Mouse (Mus musculus): ENCODE results near the gene Vangl1.
A peak's percentile ranks its signal among the peaks of the same experiment; 100 is the strongest.
"Not testable (repeated sequence)": the region's sequence is repeated elsewhere in the genome, so short reads cannot be mapped to it uniquely, and the experiment has no call there.

The Vangl1 gene

DNA sequence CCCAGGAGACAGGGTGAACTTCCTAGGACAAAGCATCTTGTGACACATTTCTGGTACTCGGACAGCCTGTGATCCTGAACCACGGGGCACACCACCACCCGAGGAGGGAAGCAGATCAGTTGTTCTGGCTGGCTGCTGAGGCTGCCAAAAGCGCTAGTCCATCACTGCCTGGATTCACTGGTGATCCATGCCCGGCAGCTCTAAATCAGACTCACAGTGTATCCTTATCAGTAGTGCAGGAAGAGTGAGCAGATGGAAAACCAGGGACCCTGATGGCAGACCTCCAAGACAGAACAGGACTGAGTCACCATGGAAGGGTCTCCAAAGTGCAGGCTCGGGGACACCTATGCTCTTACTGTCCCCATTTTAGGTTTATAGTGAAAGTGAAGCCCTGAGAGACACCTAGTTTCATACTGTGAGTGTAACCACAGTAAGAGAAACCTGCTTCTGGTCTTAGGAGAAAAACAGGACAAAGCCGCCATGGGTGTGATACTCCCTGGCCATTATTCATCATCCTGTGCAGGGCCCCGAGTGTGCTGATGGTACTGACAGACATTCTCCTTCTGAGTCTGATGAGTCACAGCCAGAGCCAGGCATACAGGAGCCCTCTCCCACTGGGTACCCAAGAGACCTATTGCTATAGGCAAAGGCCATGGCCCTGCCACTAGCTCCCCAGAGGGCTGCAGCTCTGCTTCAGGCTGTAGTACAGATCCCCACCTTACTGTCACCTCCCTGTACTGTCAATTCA is 30.2 kb downstream of the Vangl1 start:
- DNase-seq (ENCODE audit: low read depth, low spot score), result no peak

DNA sequence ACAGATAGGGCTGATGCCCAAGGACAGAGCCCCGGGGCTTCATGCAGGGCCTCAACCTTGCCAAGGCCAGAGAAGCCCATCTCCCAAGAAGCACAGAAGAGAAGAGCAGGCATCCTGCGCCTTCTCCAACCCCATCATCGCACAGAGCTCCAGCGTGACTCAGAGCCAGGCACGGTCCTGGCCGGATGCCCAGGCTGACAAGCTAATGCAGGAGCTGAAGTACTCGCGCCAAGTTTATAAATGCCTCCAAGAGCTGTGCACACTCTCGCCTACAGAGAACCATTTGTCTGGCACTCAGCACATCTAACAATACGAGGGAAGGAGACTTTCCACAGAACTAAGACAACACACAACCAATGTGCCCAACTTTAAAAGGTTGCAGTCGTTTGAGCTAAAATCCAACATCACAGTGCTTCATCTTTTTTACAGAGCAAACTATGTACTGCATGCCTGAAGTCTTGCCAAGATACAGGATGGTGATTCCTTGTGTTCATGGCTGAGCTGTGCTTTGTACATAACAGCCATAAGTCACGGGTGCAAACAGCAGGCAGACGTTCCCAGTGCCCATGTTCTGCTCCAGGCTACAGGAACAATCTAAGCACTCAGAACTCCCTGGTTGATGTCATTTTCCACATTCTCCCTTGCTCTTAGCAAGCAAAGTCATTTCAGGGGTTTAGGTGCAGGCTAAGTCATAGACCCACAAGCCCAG is 35.1 kb downstream of the Vangl1 start:
- DNase-seq (ENCODE audit: low read depth, low spot score), result peak; percentile 84

DNA sequence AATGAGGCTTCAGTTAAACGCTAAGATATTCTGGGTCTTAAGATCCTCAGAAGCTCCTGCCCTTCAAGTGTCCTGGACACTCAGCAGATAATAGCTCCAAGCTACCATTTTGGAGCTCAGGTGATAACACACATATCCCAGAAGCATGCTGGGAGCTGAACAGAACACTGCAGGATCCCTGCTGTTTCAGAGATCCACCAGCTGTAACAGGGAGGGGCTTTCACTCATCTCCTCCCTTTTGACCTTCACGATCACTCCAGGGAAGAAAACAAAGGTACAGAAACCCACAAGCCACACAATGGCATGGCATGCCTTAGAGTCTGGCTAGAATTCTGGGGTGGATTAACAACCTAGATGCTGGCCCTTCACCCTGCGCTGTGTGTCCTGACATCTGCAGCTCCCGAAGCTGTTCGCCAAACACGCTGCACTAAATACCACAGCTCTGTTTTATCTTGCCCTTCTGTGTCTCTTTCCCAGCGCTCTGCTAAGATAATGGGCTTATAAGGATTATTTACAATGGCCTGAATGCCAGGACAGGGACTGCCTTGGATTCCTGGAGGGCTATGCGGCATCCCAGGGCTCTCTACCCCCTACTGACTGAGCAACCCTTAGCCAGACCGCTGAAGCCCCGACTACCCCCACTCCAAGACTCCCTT is 36.8 kb downstream of the Vangl1 start:
- DNase-seq (ENCODE audit: low read depth, low spot score), result no peak

DNA sequence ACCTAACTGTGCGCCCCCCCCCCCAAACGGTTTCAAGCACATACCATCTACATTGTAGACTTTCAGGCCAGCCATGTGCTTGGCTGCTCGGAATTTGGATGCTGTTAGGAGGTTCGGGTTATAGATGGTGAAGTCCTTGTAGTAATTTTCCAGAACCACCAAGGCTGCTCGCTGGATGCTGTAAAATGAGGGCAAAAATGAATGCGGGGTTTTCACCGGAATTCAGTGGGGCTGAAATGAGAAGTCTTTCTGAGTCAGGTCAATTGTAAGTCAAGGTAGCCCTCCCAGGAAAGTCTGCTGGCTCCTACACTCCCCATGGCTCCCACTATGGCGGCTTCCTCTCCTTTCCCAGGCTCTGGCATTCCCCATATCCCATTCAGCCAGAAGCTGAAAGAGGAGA is 37.7 kb downstream of the Vangl1 start:
- no peak for DNase-seq (ENCODE audit: low read depth, low spot score)

DNA sequence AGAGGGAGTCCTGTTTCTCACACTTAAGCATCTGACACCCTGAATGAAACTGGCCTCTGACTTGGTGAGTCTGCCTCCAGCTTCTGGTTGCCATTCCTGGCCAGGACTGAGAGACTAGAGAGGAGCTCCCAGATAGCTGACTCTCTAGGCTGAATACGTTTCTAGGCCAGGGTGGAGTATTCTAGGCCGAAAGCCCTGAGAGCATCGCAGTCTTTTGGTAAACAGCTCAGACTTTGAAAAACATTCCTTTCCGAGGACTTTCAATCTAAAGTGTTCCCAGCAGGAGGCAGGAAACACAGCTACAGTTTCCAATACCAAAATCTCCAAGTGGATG is 38.2 kb downstream of the Vangl1 start:
- peak; percentile 41 for DNase-seq (ENCODE audit: low read depth, low spot score)

DNA sequence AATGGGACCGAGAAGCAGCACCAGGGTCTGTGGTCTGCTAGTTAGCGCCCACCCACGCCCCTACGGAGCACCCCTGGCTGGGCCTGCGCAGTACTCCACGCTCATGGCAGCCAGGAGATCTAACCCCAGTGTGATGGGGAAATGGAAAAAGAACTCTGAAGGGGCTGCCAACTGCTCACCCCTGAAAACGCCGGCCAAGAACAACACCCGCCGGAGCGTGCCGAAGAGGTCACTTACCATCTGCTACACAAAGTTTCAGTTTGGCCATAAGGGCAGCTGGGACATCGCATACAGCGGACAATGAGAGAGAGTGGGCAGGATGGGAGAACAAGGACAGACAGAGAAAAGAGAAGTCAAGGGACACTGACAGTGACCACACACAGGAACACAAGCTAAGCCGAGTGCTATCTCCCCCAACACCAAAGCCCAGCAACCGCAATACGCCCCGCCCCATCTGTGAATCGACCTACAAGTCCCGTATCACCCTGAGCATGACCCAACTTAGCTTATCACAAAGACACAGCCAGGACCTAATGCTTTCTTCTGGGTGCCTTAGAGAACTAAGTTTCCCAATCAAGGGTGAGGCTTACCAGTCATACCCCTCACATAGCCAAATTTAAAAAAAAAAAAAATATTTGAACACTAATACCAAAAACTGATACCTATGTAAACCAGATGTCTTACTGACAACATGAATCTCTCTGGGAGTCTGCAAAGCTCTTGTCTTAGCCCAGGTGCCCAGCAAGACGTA is 38.8 kb downstream of the Vangl1 start:
- peak; percentile 26 for DNase-seq (ENCODE audit: low read depth, low spot score)

DNA sequence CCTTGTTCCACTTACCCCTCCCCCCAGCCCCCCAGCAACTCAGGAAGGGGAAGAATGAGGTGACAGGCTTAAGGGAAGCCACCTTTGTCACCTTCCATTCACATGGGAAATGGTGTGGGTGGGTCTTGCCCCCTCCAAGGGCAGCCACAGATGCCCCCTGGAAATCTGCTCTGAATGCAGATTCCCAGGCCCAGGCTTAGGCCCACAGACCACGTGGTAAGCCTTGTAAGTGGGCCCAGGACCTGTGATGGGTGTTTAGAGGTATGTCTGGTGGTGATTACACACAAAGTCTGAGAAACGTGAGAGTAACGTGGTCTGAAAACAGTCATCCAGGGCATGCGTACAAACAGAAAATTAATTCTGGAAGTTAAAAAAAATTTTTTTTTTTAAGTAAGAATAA is 39.6 kb downstream of the Vangl1 start:
- DNase-seq (ENCODE audit: low read depth, low spot score), result no peak

DNA sequence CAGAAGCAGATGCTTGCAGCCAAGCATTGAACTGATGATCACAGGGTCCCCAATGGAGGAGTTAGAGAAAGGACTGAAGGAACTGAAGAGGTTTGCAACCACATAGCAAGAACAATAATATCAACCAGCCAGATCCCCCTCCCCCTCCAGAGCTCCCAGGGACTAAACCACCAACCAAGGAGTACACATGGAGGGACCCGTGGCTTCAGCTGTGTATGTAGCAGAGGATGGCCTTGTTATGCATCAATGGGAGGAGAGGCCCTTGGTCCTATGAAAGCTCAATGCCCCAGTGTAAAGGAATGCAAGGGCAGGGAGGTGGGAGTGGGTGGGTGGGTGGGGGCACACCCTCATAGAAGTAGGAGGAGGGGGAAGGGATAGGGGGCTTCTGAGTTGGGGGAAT is 40.6 kb downstream of the Vangl1 start:
- not testable (repeated sequence) for DNase-seq (ENCODE audit: low read depth, low spot score)

DNA sequence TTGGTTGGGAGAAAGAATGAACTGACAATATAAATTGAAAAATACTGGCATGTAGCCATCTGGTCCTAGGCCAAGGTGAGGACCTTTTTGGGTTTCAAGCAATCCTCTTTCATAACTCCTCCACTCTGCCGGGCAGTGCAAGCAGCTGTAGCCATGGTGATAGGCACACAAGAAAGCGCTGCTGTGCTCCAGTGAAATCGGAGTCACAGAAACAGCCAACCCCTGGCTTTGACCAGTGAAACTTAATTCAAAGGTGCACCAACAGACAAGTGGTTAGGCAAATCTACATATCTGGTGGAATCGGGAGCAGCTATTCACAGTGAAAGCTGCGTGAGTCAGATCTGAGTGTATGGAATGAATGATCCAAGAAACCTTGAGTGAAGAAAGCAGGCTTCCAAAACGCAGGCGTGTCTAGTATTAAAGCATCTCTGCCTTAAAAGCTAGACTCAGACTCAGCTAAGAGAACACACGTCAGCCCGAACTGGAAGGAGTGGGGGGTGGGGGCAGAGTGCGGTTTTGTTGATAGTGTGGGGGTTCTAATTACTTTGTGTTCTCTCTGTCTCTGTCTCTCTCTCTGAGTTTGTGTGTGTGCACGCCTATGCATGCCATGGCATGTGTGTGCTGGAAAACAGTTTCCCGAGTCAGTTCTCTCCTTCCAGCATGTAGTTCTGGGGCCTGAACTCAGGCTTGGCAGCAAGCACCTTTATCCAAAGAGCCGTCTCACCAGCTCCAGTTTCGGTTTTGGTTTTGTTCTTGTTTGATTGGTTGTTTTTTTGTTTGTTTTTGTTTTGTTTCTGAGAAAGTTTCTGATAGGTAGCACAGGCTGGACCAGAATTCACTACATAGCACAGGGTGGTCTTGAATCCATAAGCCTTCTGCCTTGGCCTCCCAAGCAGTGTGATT is 44.8 kb downstream of the Vangl1 start:
- DNase-seq (ENCODE audit: low read depth, low spot score), result peak; percentile 72

DNA sequence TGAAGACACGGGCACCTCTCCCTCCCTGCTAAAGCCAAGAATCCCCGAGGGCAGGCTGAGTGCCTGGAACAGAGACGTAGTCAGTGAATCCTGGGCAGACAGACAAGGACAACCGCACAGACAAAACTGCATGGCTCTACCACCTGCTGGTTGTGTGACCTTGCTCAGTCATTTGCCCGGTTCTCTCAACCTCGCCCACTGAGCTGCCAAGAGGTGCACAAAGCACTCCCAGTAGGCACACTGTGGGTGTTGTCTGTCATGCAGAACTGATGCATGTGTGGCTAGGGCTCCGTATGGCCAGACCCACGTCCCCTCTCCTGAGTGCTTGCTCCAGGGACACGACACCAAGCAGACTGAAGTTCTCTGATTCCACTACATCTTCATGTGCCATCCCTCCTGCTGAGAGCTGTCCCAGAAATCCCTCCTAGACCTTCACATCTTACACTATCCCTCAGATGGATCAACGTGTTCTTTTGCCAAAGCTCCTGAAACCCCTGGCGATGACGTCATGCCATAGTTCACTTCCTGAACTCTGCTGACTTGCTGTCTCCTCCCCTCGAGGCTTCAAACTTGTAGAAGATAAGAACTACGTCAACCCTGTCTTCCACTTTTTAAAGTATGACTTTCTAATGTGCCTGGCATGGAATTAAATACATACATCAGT is 45.6 kb downstream of the Vangl1 start:
- no peak for DNase-seq (ENCODE audit: low read depth, low spot score)

DNA sequence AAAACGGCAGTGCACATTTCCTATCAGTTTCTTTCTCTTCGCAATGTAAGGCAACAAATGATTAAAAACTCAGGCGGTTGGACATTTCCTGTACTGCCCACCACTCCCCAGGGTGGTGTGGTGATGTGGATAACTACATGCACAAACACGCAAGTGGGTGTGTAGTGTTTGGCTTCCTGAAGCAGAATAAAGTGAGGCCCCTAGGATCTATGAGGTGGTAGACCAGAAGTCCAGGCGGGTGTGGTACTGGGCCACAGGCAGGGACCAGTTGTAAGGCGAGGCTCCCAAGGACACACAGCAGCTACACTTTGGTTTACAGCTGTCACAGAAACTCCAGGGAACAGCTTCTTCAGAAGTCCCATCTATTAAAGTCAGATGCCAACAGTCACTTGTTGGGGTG is 46.8 kb downstream of the Vangl1 start:
- DNase-seq (ENCODE audit: low read depth, low spot score), result no peak

DNA sequence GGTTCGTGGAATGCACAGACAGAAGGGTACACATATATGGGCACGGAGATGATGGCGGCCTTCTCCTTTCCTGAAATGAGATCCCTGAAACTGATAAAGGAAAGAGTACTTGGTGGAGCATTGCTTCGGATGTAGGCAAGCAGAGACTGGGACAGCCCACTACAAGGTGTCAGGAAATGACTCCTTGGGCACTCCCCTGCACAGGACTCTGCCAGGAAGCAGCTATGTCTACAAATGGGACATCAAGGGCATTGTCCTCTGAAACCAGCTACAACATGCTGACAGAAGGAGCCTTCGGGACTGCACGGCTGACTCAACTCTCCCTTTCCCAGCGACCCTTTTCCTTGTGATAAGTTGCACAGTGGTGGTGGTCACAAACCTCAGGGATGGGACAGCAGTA is 47.8 kb downstream of the Vangl1 start:
- no peak for DNase-seq (ENCODE audit: low read depth, low spot score)

DNA sequence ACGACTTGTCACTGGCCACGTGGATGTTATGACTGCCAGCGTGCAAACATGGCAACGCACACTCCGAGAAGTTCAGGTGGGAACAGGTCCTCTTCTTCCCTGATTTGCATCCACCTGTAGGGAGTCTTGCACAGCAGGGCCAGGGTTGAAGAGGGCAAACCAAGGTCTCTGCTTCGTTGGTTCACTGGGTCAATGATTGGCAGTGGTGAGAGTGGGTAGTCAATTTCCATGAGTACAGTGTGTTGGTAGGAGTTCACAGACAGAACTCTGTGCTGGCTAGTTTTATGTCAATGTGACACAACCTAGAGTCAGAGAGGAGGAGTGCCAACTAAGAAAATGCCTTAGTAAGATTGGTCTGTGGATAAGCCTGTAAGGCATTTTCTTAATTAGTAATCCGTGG is 50.4 kb downstream of the Vangl1 start:
- DNase-seq (ENCODE audit: low read depth, low spot score), result no peak

DNA sequence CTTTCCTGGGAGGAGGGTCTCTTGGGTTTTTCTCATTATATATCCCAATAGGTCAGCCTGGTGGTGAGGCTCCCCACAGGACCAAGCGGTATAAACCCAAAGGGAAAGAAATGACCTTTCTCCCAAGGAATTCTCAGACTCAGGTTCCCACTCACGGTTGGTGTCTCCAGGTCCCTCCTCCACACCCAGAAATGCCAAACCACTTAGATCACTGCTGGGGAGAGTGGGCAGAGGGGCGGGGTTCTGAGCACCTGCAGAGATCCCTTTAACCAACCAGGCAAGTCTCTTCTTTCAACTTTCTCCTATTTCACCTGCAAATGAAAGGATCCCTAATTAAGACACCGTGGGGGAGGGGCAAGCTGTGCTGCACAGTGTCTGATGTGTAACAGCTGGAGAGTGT is 51.6 kb downstream of the Vangl1 start:
- no peak for DNase-seq (ENCODE audit: low read depth, low spot score)

DNA sequence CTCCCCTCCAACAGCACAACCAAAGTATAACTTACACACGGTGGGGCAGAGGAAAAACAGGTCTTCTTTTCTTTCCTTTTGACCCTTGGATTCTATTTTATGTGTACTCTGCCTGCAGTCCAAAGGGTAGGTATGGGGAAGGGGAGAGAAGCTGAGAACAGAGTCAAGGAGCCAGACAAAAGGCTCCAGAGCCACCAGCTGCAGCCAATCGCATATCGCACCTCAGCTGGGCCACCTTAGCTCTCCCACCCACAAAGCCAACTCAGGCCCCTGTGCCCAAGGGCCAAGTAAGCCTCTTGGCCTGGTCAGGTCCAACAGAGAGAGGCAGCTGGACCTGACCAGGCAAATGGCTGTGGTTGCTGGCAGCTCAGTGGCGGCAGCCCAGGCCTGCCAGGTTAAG is 52.0 kb downstream of the Vangl1 start:
- no peak for DNase-seq (ENCODE audit: low read depth, low spot score)

DNA sequence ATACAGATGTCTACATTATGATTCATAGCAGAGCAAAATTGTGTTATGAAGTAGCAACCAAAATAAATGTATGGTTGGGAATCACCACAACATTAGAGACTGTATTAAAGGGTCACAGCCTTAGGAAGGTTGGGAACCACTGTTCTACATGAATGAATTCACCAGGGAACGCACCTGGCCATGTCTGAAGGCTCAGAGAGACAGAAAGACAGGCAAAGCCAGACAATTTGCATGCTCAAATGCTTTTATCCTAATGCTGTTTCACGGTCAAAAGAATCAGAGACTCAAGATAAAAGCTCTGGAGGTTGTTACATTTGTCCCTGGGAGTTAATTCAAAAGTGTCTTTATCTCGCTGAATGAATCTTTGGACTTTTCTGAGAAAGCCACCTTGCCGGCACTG is 52.6 kb downstream of the Vangl1 start:
- no peak for DNase-seq (ENCODE audit: low read depth, low spot score)

DNA sequence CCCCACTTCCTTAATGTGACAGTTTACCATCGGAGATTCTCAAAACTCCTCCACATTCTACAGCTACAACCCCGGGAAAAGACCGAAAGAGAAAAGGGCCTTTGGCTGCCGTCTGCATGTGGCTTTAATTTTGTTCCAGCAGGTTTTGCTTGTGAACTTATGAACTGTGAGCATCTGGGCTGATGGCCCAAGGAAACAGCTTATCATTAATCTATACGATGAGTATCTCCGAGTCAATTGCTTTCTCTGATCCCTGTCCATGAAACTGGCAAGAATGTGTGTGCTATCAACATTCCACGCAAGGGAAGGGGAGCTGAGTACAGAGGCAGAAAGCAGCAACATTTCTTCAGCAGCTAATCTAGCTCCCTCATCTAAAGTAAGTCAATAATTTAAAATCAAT is 54.6 kb downstream of the Vangl1 start:
- no peak for DNase-seq (ENCODE audit: low read depth, low spot score)

DNA sequence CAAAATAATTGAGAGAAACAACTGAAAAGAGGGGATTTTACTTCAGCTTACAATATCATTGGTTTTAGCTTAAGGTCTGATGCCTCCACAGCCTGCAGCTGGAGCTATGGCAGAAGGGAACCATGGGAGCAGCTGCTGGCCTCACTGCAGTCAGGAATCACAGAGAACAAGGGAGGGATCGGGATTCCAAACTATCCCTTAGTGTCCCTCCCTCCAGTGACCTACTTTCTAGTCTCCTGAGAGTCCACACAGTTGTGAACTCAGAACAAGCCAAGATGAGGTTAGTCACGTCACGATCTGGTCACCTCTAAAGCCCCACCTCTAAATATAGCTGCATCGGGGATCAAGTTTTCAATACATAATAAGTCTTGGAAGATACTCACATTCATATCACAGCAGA is 57.3 kb downstream of the Vangl1 start:
- peak; percentile 43 for DNase-seq (ENCODE audit: low read depth, low spot score)

DNA sequence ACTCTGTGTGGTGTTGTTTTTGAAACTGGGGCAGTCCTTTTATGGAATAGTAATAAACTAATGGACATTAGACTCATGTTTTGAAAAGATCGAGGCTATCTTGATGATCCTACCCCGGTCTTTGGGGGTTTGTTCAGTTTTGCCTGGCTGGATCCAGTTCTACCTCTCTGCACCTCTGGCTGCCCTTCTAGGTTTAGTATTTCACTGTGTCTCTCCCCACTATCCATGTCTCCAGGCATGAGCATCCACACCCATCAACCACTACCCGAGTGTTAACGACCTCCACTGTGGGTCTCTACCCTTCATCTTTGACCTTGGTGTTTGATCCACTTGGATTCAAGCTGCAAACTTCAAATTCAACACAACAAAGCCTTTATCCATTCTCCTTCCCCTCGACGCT is 58.1 kb downstream of the Vangl1 start:
- DNase-seq (ENCODE audit: low read depth, low spot score), result no peak

DNA sequence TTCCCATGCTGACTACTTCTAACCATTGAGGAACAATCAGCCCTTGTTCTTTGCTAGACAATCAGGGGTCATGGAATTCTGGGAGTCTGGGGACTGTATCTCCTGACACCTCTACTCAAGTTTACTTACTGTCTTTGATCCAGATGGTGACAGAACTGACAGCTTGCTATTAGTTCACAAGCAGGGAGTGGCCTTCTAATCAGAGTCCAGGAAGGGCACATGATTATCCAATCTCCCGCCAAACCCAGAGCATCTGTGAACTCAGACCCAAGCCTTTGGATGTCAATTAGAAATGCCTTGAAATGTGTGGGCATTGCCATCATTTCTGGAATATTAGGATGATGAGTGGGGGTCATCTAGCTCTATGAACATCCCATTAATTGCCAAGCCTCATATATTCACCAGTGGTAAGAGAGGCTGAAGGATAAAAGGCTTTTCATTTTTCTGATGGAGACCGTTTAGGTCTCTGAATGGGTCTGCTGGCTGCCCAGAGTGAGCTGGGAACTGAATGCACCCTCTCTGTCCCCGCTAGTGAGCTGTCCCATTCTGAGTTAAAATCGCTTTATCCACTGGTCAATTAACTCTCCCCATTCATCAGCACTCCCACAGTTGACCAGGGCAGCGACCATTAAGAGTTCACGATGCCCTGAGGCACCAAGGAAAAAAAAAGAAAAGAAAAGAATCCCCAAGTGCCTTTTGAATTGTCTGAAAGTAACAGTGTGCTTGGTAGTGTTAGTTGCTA is 58.7 kb downstream of the Vangl1 start:
- DNase-seq (ENCODE audit: low read depth, low spot score), result no peak

Measured in skeletal muscle tissue, adult 2 months (tissue).